Mouse (Mus musculus) layer of hippocampus, postnatal 10 days (tissue): Measurements from ENCODE around the gene Tnnc1. TPM values are rescaled to one million over a fixed set of nuclear protein-coding genes. Genes with fewer than 3 reads are reported as not detected.

Experiments
- DNase-seq, 2 experiments: peaks; one replicate each; pipeline ENCODE4 v3.0.0; 2021; ENCODE audit warnings: low spot score in 2 of 2
- long read RNA-seq: library from polyadenylated mRNA; stranded (forward); transcript quantifications from one replicate; pipeline ENCODE4 v2.0.0, GENCODE M21; 2023
- total RNA-seq, 2 experiments: library from RNA; stranded (reverse); gene quantifications; 2 replicates each; pipeline ENCODE4 v1.2.3; 2021

The Tnnc1 gene
- total RNA-seq, result 1 to 10 TPM in 1 of 2 experiments, under 1 TPM in 1; 0.67 to 2.0 TPM
- long read RNA-seq, partial matches to known transcripts, result 0 of 1 reads
- long read RNA-seq, other reads (novel, unspliced or antisense), result 1 of 1 reads

DNA sequence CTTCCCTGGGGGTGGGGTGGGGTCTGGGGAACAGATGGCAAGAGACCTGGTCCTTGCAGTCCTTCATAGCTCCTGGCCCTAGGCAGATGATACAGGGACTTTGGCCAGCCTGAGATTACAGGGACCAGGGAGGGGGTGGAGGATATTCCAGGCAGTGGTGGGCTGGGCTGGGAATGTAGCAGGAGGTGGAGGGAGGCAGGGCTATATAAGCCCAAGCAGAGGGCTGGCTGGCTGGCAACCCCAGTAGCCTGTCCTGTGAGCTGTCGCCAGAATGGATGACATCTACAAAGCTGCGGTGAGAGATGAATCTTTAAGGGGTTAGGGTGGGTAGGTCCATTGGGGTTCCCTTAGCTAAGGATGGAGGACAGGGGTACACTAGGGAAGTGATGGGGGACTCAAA is at the start of gene Tnnc1:
Gene Tnnc1, plus strand, starts transcription at position 229 of the 400 bp plus-strand sequence.
- no peak for DNase-seq

DNA sequence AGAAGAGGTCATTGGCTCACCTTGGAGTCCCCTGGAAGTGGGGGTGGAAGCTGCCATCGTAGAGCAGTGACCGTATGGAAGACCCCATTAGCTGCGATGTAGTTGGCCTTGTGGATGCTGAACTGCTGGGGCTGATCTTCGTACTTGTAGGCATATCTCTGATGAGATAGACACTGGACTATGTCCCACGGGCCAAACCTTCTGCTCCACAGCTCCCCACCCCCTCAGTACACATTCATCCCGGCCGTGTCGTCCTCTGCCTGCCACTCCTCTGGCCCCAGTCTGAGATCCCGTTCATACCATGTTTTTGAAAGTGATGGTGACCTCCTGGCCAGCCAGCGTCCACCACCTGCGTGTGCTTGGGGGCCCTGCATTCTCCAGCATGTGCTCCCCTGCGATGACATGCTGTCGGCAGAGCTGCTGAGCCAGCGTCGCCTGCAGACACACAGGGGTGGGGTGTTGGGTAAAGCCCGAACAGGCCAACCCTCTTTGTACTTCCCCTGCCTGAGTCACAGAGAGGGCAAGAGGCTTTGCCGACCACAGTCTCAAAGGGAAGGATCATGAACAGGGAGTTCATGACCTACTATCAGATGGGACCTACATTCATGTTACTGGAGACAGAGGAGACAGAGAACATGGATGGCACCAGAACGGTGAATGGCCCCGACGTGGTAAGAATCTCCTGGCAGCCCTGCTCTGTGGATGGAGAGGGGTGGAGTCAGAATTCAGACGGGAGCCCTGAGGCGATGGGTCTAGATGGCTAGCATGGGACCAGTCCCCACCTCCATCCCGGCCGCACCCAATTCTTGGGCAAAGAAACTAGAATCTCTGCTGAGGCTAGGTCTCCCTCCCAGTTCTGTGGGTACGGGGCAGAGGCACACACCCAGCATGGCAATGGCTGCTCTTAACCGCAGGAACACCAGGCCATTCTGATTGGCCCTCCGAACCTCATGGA is 47.6 kb upstream of the Tnnc1 start:
- DNase-seq, result no peak

DNA sequence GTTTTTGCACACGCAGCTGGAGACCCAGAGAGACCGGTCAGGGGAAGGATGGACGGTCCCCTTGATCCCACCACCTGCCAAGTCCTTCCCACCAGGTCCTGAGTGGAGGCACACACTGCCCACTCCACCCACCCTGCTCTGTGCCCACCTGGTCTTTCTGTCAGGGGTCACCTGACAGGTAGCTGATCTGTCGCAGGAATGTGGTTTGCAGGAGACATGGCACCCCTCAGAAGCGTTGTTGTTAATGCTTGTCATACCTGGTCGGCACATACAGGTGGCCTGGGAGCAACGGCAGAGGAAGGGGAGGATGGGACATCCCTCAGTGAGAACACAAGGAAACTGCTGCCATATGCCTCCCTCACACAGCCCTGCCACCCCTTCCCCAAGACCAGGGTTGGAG is 46.9 kb upstream of the Tnnc1 start:
- DNase-seq, result no peak

- no peak for DNase-seq
These were observed 46.5 kb upstream of the Tnnc1 start for GRCm38 (mm10) chr14:31161638-31162037.

DNA sequence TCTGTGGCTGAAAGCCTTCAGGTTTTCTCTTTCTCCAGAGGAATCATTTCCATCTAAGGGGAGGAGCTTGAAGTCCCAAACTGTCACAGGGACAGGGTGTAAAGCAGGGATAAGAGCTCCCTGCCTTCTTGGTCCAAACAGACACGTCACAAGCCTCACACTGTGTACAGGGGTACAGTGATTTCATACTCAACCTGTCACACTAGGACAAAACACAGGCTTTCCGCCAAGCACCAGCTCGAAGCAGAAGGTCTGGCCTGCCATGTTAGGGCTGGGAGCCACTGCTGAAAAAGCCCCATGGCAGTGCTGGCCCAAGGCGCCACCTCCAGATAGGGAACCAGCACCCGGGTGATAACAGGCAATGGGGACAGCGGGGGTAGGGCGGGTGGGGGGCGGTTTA is 44.0 kb upstream of the Tnnc1 start:
- no peak for DNase-seq

DNA sequence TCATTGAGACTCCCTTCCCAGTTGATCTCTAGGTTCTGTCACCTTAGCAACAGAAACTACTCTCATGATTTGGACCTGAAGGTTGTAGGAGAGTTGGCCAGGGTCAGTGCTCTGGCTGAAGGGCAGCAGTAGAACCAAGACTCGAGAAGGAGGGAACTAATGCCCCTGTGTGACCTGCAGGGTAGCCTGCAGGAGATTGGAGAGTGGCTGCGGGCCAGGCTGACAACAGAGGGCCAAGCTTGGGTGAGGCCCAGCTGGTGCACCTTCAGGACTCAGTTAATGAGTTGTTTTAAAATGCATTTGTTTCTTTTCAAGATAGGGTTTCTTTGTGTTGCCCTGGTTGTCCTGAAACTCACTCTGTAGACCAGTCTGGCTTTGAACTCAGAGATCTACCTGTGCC is 43.1 kb upstream of the Tnnc1 start:
- DNase-seq, result no peak

- DNase-seq, result no peak
These were observed 42.7 kb upstream of the Tnnc1 start for GRCm38 (mm10) chr14:31165458-31165857.

DNA sequence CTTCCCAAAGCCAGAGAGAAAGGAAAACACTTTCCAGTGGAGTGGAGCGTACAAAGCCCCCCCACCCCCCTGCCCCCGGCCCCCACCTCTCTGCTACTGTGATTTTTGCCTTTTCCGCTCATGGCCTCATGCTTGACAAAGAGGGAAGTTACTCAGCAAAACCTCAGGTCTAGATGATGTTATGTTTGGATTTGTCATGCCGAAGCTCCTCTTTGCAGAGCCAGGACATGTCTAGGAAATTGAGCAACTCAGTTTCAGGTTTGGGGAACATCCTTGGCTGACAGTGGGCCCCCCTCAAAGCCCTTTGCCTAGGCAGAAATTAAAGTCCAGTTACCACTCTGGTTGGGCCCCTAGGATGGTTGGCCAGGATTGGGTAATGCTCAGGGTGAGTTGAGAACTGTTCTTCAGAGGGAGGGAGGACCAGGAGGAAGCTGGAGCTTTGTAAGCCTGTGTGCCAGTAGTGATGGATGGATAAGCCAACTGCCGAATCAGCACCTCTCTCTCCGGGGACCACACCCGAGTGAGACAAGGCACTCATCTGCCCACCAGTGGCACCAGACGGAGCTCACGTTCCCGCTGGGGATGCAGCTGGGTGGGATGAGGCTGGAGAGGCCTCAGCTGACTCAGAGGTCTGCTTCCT is 42.0 kb upstream of the Tnnc1 start:
- DNase-seq, result no peak

DNA sequence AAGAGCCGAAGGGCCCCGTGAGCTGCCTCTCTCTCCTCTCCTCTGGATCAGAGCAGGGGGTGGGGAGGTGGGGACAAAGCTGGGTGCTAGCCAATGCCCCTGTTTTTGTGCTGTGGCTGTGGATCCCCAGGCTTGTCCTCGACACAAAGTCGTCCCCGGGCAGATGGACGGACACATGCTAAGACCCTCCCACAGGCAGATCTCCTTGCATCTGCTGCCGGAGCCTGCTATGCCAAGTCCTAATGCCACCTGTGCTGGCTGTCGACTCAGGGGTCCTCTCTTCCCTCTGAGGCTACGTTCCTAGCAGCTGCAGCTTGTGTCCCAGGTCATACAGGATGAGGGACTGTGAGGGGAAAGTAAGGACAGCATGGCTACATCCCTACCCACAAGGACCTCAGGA is 41.3 kb upstream of the Tnnc1 start:
- DNase-seq, result no peak

- DNase-seq, result no peak
These were observed 39.7 kb upstream of the Tnnc1 start, which contains the start of gene Stab1 for GRCm38 (mm10) chr14:31168425-31168824. Gene Stab1 (minus strand): TSS chr14:31168641.

GRCm38 (mm10) chr14:31169508-31169907 is 38.6 kb upstream of the Tnnc1 start:
- DNase-seq, result no peak

- DNase-seq, result no peak
These were observed 37.1 kb upstream of the Tnnc1 start for GRCm38 (mm10) chr14:31170963-31171362.

GRCm38 (mm10) chr14:31171386-31171785 is 36.7 kb upstream of the Tnnc1 start:
- peak; percentile 52 to 59 for DNase-seq

DNA sequence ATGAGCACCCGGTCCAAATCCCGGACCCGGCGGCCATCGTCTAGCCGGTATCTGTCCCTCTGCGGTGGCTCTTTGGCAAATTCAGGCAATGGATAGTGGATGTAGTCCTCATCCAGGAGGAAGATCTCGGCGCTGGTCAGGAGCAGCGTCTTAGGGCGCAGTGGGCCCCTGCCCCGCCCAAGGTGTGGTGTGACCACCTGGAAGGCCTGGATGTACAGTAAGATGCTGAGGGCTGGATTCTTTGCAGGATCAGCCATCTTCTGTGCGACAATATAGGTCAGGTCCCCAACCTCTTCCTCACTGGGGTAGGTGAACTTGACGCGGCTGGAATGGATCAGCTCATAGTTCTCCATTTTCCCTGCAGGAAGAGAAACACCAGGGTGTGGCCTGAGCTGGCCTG is 36.3 kb upstream of the Tnnc1 start:
- no peak for DNase-seq

DNA sequence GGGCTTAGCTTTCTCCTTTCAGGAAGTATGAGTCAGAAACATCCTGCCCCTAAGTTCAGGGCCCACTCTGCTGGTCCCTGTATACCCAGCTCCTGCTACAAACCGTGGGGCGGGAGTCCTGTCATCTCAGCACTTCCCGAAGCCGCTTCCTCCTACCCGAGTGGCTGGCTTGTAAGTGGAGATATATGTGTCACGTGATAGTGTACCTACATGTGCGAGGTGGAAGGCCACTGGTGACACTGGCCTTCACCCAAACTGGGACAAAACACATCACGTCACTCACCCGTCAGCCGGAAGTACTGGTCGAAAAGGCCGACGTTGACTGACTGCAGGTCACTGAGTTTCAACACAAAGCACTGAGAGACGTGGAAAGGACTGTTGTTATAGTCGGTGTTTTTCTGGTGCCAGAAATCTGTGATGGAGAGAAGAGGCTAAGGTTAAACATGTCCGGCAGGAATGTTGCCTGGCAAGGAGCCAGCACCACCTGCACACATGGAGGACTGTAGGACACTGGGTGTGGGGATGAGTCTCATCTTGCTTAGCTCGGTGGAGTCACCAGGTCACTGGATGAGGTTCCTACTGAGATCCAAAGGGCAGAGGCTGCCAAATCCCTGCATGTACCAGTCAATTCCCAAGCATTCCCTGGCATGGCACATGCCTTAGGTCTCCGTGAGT is 35.2 kb upstream of the Tnnc1 start:
- no peak for DNase-seq

DNA sequence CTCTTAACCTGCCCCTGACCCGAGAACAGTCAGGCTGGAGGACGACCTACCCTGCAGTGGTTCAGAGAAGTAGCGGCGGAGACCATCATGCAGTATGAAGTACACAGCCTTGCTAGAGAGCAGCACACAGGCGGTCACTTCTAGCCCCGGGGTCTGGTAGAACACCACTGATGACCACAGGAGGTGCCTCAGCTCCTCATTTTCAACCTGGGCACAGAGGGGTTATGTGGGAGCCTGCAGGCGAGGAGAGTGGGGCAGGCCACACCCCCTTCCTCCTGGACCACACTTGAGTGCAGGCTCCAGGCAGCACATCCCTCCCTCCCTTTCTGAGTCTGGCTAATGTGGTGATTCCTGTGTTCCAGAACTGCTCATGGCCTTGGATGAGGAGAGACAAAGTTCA is 34.6 kb upstream of the Tnnc1 start:
- DNase-seq, result no peak

DNA sequence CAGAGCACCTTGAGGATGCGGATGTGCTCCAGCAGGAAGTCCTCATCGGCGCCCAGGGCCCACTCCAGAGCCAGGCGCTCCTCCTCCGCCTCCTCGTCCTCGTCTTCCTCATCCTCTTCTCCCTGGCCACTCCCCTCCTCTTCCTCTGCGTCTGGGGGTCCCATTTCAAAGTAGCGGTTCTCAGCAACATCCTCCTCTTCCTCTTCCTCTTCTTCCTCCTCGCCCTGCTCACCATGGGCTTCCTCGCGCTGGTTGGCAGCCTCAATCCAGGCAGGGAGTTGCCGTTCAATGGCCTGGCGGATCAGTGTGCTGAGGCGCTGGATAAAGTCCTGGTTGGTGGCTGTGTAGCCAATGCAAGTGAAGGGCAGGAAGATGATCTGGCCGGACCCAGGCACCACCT is 30.8 kb upstream of the Tnnc1 start:
- DNase-seq, result no peak

GRCm38 (mm10) chr14:31177715-31178114 is 30.4 kb upstream of the Tnnc1 start:
- DNase-seq, result no peak

DNA sequence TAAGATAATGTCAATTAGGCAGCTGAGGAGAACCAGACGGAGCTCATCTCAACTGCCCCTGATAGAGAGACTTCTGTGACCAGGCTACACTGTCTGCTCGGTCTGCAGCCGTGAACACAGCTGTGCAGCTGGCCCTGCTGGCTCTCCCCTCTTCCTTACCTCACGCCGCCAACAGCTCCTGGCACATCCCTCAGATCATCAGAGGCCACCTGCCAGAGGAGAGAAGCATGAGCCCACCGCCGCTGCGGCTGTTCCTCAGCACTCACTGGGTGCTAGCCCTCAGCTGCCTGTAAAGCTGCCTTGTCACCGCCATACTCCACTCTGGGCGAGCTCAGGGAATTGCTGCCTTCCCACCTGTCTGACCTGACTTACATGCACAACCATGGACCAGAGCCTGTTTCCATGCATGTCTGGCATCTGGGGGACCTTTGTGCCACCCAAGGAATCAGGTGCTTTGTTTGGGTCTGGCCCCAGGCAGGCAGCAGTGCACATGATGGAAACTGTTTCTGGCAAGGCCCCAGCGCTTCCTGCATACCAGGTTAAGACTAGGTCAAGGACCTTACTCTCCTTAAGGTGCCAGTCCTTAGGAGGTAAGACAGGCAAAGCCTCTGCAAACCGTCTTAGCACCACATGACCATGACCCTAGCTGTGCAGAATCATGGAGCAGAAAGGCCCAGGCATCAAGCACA is 28.3 kb upstream of the Tnnc1 start:
- DNase-seq, result no peak

GRCm38 (mm10) chr14:31181512-31181911 is 26.6 kb upstream of the Tnnc1 start:
- DNase-seq, result no peak

DNA sequence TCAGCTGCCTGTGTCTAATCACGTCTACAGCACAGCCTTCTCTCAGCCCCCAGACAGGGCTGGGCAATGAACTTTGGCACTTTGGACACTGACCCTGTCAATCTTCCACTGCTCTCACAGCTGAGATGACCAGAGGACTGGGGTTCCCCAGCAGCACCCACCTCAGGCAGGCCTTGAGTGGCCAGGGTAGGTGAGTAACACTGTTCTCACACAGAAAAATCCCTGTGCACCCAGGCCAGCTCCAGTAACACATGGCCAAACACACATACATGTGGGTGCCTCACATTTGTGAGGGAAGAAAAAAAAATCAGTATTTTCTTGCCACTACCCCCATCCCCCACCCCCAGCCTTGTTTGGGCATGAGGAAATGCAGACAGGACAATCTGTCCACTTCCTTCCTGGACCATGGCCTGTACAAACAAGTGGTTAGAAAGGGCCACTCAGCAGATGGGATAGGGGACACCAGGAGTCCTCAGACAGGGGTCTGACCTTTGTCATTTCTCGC is 25.3 kb upstream of the Tnnc1 start:
- DNase-seq, result no peak
